Mouse (Mus musculus) ES-Bruce4 (cell line): Measurements from ENCODE around the gene Apod. TPM values are rescaled to one million over a fixed set of nuclear protein-coding genes. Genes with fewer than 3 reads are reported as not detected.
A peak's percentile ranks its signal among the peaks of the same experiment; 100 is the strongest.

Source experiments
- H3K27ac ChIP-seq: 2 replicates; pipeline ENCODE4 v1.5.1; 2012; ENCODE audit warnings: low read length, inconsistent platforms; ENCODE audit not compliant: insufficient read depth
- H3K27me3 ChIP-seq: 2 replicates; pipeline ENCODE4 v1.6.1; 2012; ENCODE audit warnings: mild to moderate bottlenecking, low read length, inconsistent platforms; ENCODE audit not compliant: control insufficient read depth, poor library complexity, insufficient read depth, severe bottlenecking
- H3K36me3 ChIP-seq: 2 replicates; pipeline ENCODE4 v1.6.1; 2012; ENCODE audit warnings: inconsistent platforms, mild to moderate bottlenecking, low read length, moderate library complexity; ENCODE audit not compliant: control insufficient read depth, poor library complexity, insufficient read depth, severe bottlenecking
- H3K4me1 ChIP-seq: one replicate; pipeline ENCODE4 v1.8.1; 2011; ENCODE audit warnings: low read length; ENCODE audit not compliant: control insufficient read depth, insufficient read depth
- H3K4me3 ChIP-seq: 2 replicates; pipeline ENCODE4 v1.5.1; 2011; ENCODE audit warnings: low read depth, mild to moderate bottlenecking, low read length
- H3K9ac ChIP-seq: 2 replicates; pipeline ENCODE4 v1.6.1; 2012; ENCODE audit warnings: low read depth, mild to moderate bottlenecking, inconsistent platforms; ENCODE audit not compliant: poor library complexity, severe bottlenecking
- H3K9me3 ChIP-seq: replicated peaks from 2 replicates; pipeline ENCODE4 v1.6.1; 2012; ENCODE audit warnings: mild to moderate bottlenecking, low read length, inconsistent platforms; ENCODE audit not compliant: control insufficient read depth, poor library complexity, insufficient read depth, severe bottlenecking
- CTCF ChIP-seq: IDR thresholded peaks from one replicate; pipeline ENCODE4 v1.8.1; 2011; ENCODE audit warnings: low read depth, low read length
- EP300 ChIP-seq: IDR thresholded peaks from 2 replicates; pipeline ENCODE4 v1.6.1; 2011; ENCODE audit warnings: low read depth, low read length; ENCODE audit not compliant: insufficient read depth
- POLR2A ChIP-seq: IDR thresholded peaks from one replicate; pipeline ENCODE4 v1.8.1; 2011; ENCODE audit warnings: low read length; ENCODE audit not compliant: insufficient read depth
- polyA plus RNA-seq: library from polyadenylated mRNA; stranded (reverse); fragments of >200 nt; gene quantifications from 2 replicates; pipeline ENCODE4 v1.2.4, GENCODE M21; 2011; ENCODE audit warnings: low read depth; ENCODE audit not compliant: missing spikeins, insufficient read depth, insufficient read length

The Apod gene
- polyA plus RNA-seq, 1 experiment = 0.54 TPM

GRCm38 (mm10) chr16:31303276-31303675 is 11.3 kb downstream of the Apod start:
- H3K9ac ChIP-seq = no peak overlapping the region

DNA sequence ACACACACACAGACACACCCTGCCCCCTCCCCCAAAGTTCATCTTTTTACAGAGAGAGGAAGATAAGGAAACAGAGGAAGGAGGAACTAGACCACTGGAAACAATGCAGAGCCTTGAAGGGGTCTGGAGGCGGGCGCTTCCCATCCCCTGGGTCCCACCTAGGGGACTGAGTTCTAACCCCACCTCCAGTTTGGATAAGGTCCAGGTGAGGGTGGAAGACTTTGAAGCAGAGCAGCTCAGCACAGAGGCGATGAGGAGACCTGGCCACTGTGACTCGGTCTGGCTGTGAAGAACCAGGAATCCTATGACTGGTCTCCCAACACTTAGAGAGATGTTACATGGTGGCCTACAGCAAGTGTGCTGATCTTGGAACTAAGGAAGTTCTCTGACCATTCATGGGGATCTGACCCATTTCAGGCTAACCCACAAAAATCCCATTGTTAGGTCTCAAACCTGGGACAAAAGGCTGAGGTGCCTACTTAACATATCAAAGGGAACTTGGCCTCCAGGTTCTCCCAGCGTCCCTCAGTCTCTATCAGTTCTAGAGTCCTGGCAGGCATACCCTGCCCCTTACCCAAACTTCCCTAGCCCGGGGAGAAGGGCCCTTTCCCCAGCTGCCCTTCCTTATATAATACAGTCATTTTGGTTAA is 13.6 kb downstream of the Apod start:
- TF ChIP-seq CTCF (no peak), POLR2A (no peak), EP300 (no peak)
- Histone ChIP-seq H3K36me3 (no peaks in the 10 kb centered on the region), H3K9me3 (no peaks in the 10 kb centered on the region), H3K9ac (no peak overlapping the region), H3K27me3 (no peaks in the 10 kb centered on the region), H3K4me3 (no peak overlapping the region), H3K4me1 (peaks cover 8% of the 10 kb centered on the region), H3K27ac (peak overlapping the region; percentile 35)

More at GRCm38 (mm10) chr16:31303276-31303675, 11.3 kb downstream of the Apod start:
- peaks cover 8% of the 10 kb centered on the region for H3K4me1 ChIP-seq
- TF ChIP-seq EP300 = no peak
- TF ChIP-seq POLR2A = no peak
- TF ChIP-seq CTCF = no peak
- no peaks in the 10 kb centered on the region for H3K9me3 ChIP-seq
- H3K4me3 ChIP-seq = no peak overlapping the region
- no peaks in the 10 kb centered on the region for H3K27me3 ChIP-seq
- no peaks in the 10 kb centered on the region for H3K36me3 ChIP-seq
- H3K27ac ChIP-seq = no peak overlapping the region

GRCm38 (mm10) chr16:31300467-31300866 is 14.1 kb downstream of the Apod start:
- H3K9me3 ChIP-seq = no peaks in the 10 kb centered on the region
- no peaks in the 10 kb centered on the region for H3K27me3 ChIP-seq
- H3K4me3 ChIP-seq = no peak overlapping the region
- no peaks in the 10 kb centered on the region for H3K36me3 ChIP-seq
- H3K4me1 ChIP-seq = peaks cover 8% of the 10 kb centered on the region
- no peak for TF ChIP-seq EP300
- TF ChIP-seq CTCF = no peak
- peak overlapping the region; percentile 35; the same call in 1 of the 2 replicates for H3K27ac ChIP-seq
- no peak overlapping the region for H3K9ac ChIP-seq

DNA sequence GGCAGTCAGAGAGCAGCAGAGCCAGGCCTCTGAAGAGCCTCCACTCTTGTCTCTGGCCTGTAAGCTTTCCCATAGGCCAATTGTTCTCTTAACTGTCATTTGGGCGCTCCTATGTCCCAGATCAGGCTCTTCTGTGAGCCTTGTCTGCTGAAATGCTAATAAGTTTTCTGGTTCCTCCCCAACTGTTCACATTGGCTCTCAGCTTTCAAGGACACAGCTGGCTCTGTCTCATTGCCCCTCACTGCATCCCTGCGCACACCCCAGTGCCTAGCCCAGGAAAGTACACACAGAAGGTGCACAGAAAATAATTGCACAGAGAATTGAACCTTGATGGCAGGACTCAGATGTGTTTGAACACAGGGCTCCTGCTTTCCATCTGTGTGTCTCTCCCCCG is 14.7 kb downstream of the Apod start:
- Histone ChIP-seq H3K4me1 (peaks cover 8% of the 10 kb centered on the region), H3K27me3 (no peaks in the 10 kb centered on the region), H3K9ac (no peak overlapping the region), H3K4me3 (no peak overlapping the region), H3K36me3 (no peaks in the 10 kb centered on the region), H3K27ac (peak overlapping the region; percentile 30), H3K9me3 (no peaks in the 10 kb centered on the region)
- TF ChIP-seq POLR2A (no peak), EP300 (0 out of 2 replicates have a peak, but pooled peaks have one; percentile 27)

GRCm38 (mm10) chr16:31299164-31299959 is 15.2 kb downstream of the Apod start:
- no peaks in the 10 kb centered on the region for H3K27me3 ChIP-seq
- H3K9me3 ChIP-seq = no peaks in the 10 kb centered on the region
- TF ChIP-seq CTCF (no peak), POLR2A (no peak), EP300 (0 out of 2 replicates have a peak, but pooled peaks have one; percentile 27)
- no peak overlapping the region for H3K9ac ChIP-seq
- H3K27ac ChIP-seq = peak overlapping the region; percentile 30
- H3K4me1 ChIP-seq = peaks cover 8% of the 10 kb centered on the region
- no peak overlapping the region for H3K4me3 ChIP-seq
- no peaks in the 10 kb centered on the region for H3K36me3 ChIP-seq

DNA sequence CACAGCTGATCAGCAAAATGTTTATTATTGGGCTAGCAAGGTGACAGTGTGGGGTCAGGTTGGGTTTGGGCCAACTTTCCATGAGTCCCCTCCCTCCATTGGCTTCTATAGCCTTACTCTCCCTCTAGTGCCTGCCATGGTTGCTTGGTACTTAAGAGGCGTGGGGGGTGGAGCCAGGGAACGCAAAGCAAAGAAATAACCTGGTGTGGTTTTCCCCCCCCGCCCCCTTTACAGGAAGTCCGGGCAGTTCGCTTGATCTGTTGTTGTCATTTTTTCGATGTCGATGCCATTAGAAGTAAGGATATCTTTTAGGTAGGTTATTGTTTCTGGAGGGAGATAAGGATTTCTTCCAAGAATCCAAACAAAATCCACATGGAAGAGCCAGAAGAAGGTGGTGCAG is 17.5 kb downstream of the Apod start:
- Histone ChIP-seq H3K4me3 (no peak overlapping the region), H3K27me3 (no peaks in the 10 kb centered on the region), H3K27ac (no peak overlapping the region), H3K9ac (no peak overlapping the region), H3K4me1 (peaks cover 8% of the 10 kb centered on the region), H3K9me3 (no peaks in the 10 kb centered on the region), H3K36me3 (no peaks in the 10 kb centered on the region)
- TF ChIP-seq CTCF (no peak), POLR2A (no peak), EP300 (no peak)
